9 mouse cellular contexts compared by ENCODE assay signal in genomic region chr14:34309907-34310233, GRCm38 (mm10). TPM values are rescaled to one million over a fixed set of nuclear protein-coding genes. Genes with fewer than 3 reads are reported as not detected.
A peak's percentile ranks its signal among the peaks of the same experiment; 100 is the strongest.
DNase-seq lines count a peak whose midpoint lies in the region; ATAC-seq and TF ChIP-seq lines count a peak whose summit lies in the region.
"Had no signal": no experiment of that assay in that cellular context is flagged by ENCODE, and none has a peak within 500 bp of the region (broad histone marks: within the 10 kb centered on the region; RNA-seq: fewer than 3 reads in every experiment).

No protein-coding gene starts in this region.

- peaks cover 17% of the 10 kb centered on the region for H3K79me2 ChIP-seq in liver, adult 2 months (ENCODE audit: control insufficient read depth, insufficient read depth, low read length)

- H3K36me3 ChIP-seq in liver, adult 2 months (ENCODE audit: control insufficient read depth, insufficient read depth, low read length): peaks cover 2% of the 10 kb centered on the region
- peaks cover 6% of the 10 kb centered on the region; the same call in 1 of the 2 replicates for H3K36me3 ChIP-seq in embryonic facial prominence, embryonic 13.5 days
- H3K36me3 ChIP-seq in intestine, embryonic 14.5 days (ENCODE audit: control insufficient read depth, insufficient read depth, low read length): no peaks in the 10 kb centered on the region
- no peaks in the 10 kb centered on the region for H3K36me3 ChIP-seq in neural tube, embryonic 12.5 days

- H3K4me1 ChIP-seq in liver, adult 2 months (ENCODE audit: control insufficient read depth, insufficient read depth, low read length): peaks cover 10% of the 10 kb centered on the region
- peaks cover 23% of the 10 kb centered on the region for H3K4me1 ChIP-seq in embryonic facial prominence, embryonic 13.5 days
- peaks cover 21% of the 10 kb centered on the region; the same call in 1 of the 2 replicates for H3K4me1 ChIP-seq in intestine, embryonic 14.5 days (replicated peaks; ENCODE audit: control insufficient read depth, insufficient read depth, low read length)
- peaks cover 16% of the 10 kb centered on the region for H3K4me1 ChIP-seq in neural tube, embryonic 12.5 days

- no peak for ATAC-seq in embryonic facial prominence, embryonic 13.5 days (ENCODE audit: insufficient number of reproducible peaks, insufficient read depth, low FRiP score, low TSS enrichment, low read depth)
- ATAC-seq in intestine, embryonic 14.5 days (replicated peaks; ENCODE audit: low FRiP score, low TSS enrichment, low read depth): no peak
- no peak for ATAC-seq in neural tube, embryonic 12.5 days (ENCODE audit: low FRiP score, low read depth)

- 2% methylated on average over 5 of the region's 5 CpGs for WGBS in liver, adult 2 months
- WGBS in embryonic facial prominence, embryonic 13.5 days: 7% methylated on average over 5 of the region's 5 CpGs
- WGBS in intestine, embryonic 14.5 days: 10% methylated on average over 5 of the region's 5 CpGs
- WGBS in neural tube, embryonic 12.5 days: 12% methylated on average over 5 of the region's 5 CpGs

- DNase-seq in liver, adult 2 months (ENCODE audit: extremely low read depth, low read depth, low spot score): no peak
- no peak for DNase-seq in liver
- no peak for DNase-seq in intestine, embryonic 14.5 days (ENCODE audit: low spot score)
- DNase-seq in right cerebral cortex, postnatal 4 days: no peak
- DNase-seq in Muller cell, postnatal 12 days (ENCODE audit: inconsistent ontology term): no peak
- DNase-seq in urinary bladder, postnatal 25 days (ENCODE audit: low spot score): no peak

- no peak for TF ChIP-seq CTCF in liver, adult 2 months (IDR thresholded peaks at IDR 0.05; ENCODE audit: low read depth, low read length)

- H3K4me3 ChIP-seq in liver, adult 2 months (ENCODE audit: insufficient read depth, low read depth, low read length): peak overlapping the region; percentile 74
- H3K4me3 ChIP-seq in embryonic facial prominence, embryonic 13.5 days: peak overlapping the region; percentile 91
- peak overlapping the region; percentile 79 for H3K4me3 ChIP-seq in intestine, embryonic 14.5 days (ENCODE audit: low read depth, low read length)
- peak overlapping the region; percentile 94 for H3K4me3 ChIP-seq in neural tube, embryonic 12.5 days

- no peak for TF ChIP-seq POLR2A in liver, adult 2 months (IDR thresholded peaks at IDR 0.05; ENCODE audit: extremely low read depth, insufficient read depth, low read length)

- H3K9ac ChIP-seq in liver, adult 2 months (ENCODE audit: low read depth, low read length): peak overlapping the region; percentile 90
- H3K9ac ChIP-seq in embryonic facial prominence, embryonic 13.5 days: peak overlapping the region; percentile 97
- H3K9ac ChIP-seq in intestine, embryonic 14.5 days (ENCODE audit: low read length): peak overlapping the region; percentile 78
- peak overlapping the region; percentile 94 for H3K9ac ChIP-seq in neural tube, embryonic 12.5 days

- H3K9me3 ChIP-seq in embryonic facial prominence, embryonic 13.5 days: no peaks in the 10 kb centered on the region
- no peaks in the 10 kb centered on the region for H3K9me3 ChIP-seq in intestine, embryonic 14.5 days (ENCODE audit: control insufficient read depth, low read length)
- H3K9me3 ChIP-seq in neural tube, embryonic 12.5 days: no peaks in the 10 kb centered on the region

- H3K4me2 ChIP-seq in embryonic facial prominence, embryonic 13.5 days: peak overlapping the region; percentile 68
- peak overlapping the region; percentile 60 for H3K4me2 ChIP-seq in intestine, embryonic 14.5 days (ENCODE audit: low read length)
- peak overlapping the region; percentile 84 for H3K4me2 ChIP-seq in neural tube, embryonic 12.5 days (replicated peaks)

- H3K27ac ChIP-seq in liver, adult 2 months (replicated peaks; ENCODE audit: insufficient read depth, low read depth, low read length): peak overlapping the region; percentile 93
- peak overlapping the region; percentile 96 for H3K27ac ChIP-seq in embryonic facial prominence, embryonic 13.5 days
- peak overlapping the region; percentile 95 for H3K27ac ChIP-seq in intestine, embryonic 14.5 days (ENCODE audit: low read depth)
- peak overlapping the region; percentile 96 for H3K27ac ChIP-seq in neural tube, embryonic 12.5 days

- H3K27me3 ChIP-seq in liver, adult 2 months (ENCODE audit: control insufficient read depth, insufficient read depth, low read length): no peaks in the 10 kb centered on the region
- H3K27me3 ChIP-seq in embryonic facial prominence, embryonic 13.5 days: no peaks in the 10 kb centered on the region
- no peaks in the 10 kb centered on the region for H3K27me3 ChIP-seq in intestine, embryonic 14.5 days (replicated peaks; ENCODE audit: control insufficient read depth, insufficient read depth, low read length)
- H3K27me3 ChIP-seq in neural tube, embryonic 12.5 days (replicated peaks): no peaks in the 10 kb centered on the region

RNA-seq across cellular contexts. Expression of gene Shld2, which starts 0.4 kb away (rescaled TPM):
- 25.4 and 36.4 TPM in 2 replicates for total RNA-seq in liver, adult 2 months (2014; rRNA removed)
- polyA plus RNA-seq in liver, adult 2 months (2012; rRNA removed): 9.2 and 12.2 TPM in 2 replicates
- 15.8 and 19.4 TPM in 2 replicates for polyA plus RNA-seq in embryonic facial prominence, embryonic 13.5 days (2015; fragmentation: Nextera tagmentation; extraction: Ambion mirVana)
- 9.5 and 11.0 TPM in 2 replicates for polyA plus RNA-seq in intestine, embryonic 14.5 days (2014; fragmentation: Nextera tagmentation; extraction: Ambion mirVana)
- polyA plus RNA-seq in neural tube, embryonic 12.5 days (2016; fragmentation: Nextera tagmentation; extraction: Ambion mirVana): 7.0 and 7.2 TPM in 2 replicates

RNA-seq across cellular contexts. Expression of gene Glud1, which starts 0.7 kb away (rescaled TPM):
- total RNA-seq in liver, adult 2 months (2014; rRNA removed): 691 and 755 TPM in 2 replicates
- polyA plus RNA-seq in liver, adult 2 months (2012; rRNA removed): 633 and 710 TPM in 2 replicates
- 85.6 and 85.8 TPM in 2 replicates for polyA plus RNA-seq in embryonic facial prominence, embryonic 13.5 days (2015; fragmentation: Nextera tagmentation; extraction: Ambion mirVana)
- polyA plus RNA-seq in intestine, embryonic 14.5 days (2014; fragmentation: Nextera tagmentation; extraction: Ambion mirVana): 100 and 104 TPM in 2 replicates
- polyA plus RNA-seq in neural tube, embryonic 12.5 days (2016; fragmentation: Nextera tagmentation; extraction: Ambion mirVana): 95.7 and 107 TPM in 2 replicates

RNA-seq across cellular contexts. Expression of gene Fam25c, which starts 45.4 kb away (rescaled TPM):
- total RNA-seq in liver, adult 2 months (2014; rRNA removed): 56.3 and 66.7 TPM in 2 replicates
- 74.3 and 146 TPM in 2 replicates for polyA plus RNA-seq in liver, adult 2 months (2012; rRNA removed)
- 4.7 and 6.9 TPM in 2 replicates for polyA plus RNA-seq in embryonic facial prominence, embryonic 13.5 days (2015; fragmentation: Nextera tagmentation; extraction: Ambion mirVana)
- not detected in 2 replicates for polyA plus RNA-seq in intestine, embryonic 14.5 days (2014; fragmentation: Nextera tagmentation; extraction: Ambion mirVana)
- polyA plus RNA-seq in neural tube, embryonic 12.5 days (2016; fragmentation: Nextera tagmentation; extraction: Ambion mirVana): not detected in 2 replicates
- polyA plus RNA-seq: brain, embryonic 14.5 days had no signal
